Mouse (Mus musculus) MEL (cell line): ENCODE data around the gene Cabp4. TPM values are rescaled to one million over a fixed set of nuclear protein-coding genes. Genes with fewer than 3 reads are reported as not detected.

Experiments
- DNase-seq: peaks from one replicate; pipeline ENCODE4 v3.0.0; 2011; ENCODE audit warnings: low read depth, low spot score
- H3K27ac ChIP-seq: 2 replicates; pipeline ENCODE4 v1.5.1; 2012; ENCODE audit warnings: low read depth, mild to moderate bottlenecking, control low read depth, low read length, moderate library complexity; ENCODE audit not compliant: control insufficient read depth
- H3K27me3 ChIP-seq, 2 experiments: fragments of 150-350 bp in 1 of 2; sonication (generic) in 1 of 2; 2 replicates each; pipeline ENCODE4 v1.6.1; 2012; ENCODE audit warnings: low read length in 2 of 2, mild to moderate bottlenecking in 2 of 2, improper control_type of control experiment in 1 of 2, moderate library complexity in 1 of 2; ENCODE audit not compliant: insufficient read depth in 2 of 2, control insufficient read depth in 1 of 2
- H3K36me3 ChIP-seq, 2 experiments: 2 replicates each; pipeline ENCODE4 v1.6.1; 2012 to 2014; ENCODE audit warnings: low read length in 2 of 2, improper control_type of control experiment in 1 of 2, inconsistent platforms in 1 of 2, mild to moderate bottlenecking in 1 of 2; ENCODE audit not compliant: insufficient read depth in 2 of 2, control insufficient read depth in 1 of 2
- H3K4me1 ChIP-seq, 2 experiments: fragments of 150-350 bp in 1 of 2; sonication (generic) in 1 of 2; 2 replicates each; pipeline ENCODE4 v1.6.1; 2012; ENCODE audit warnings: low read length in 2 of 2, improper control_type of control experiment in 1 of 2, mild to moderate bottlenecking in 1 of 2; ENCODE audit not compliant: insufficient read depth in 2 of 2, control insufficient read depth in 1 of 2
- H3K4me3 ChIP-seq, 2 experiments: fragments of 150-350 bp in 1 of 2; sonication (generic) in 1 of 2; 2 replicates each; pipeline ENCODE4 v1.5.1; 2012; ENCODE audit warnings: low read depth in 2 of 2, low read length in 2 of 2, mild to moderate bottlenecking in 2 of 2, moderate library complexity in 2 of 2, control low read depth in 1 of 2, improper control_type of control experiment in 1 of 2; ENCODE audit not compliant: control insufficient read depth in 1 of 2, insufficient read depth in 1 of 2
- H3K79me2 ChIP-seq: 2 replicates; pipeline ENCODE4 v1.6.1; 2012; ENCODE audit warnings: mild to moderate bottlenecking, low read length, moderate library complexity; ENCODE audit not compliant: control insufficient read depth, poor library complexity, insufficient read depth
- H3K9ac ChIP-seq: 2 replicates; pipeline ENCODE4 v1.6.1; 2012; ENCODE audit warnings: low read depth, mild to moderate bottlenecking, control low read depth, low read length, moderate library complexity; ENCODE audit not compliant: control insufficient read depth, poor library complexity, severe bottlenecking
- H3K9me3 ChIP-seq: fragments of 150-350 bp; sonication (generic); replicated peaks from 2 replicates; pipeline ENCODE4 v1.6.1; 2012; ENCODE audit warnings: mild to moderate bottlenecking, low read length, improper control_type of control experiment, moderate library complexity; ENCODE audit not compliant: insufficient read depth
- BHLHE40 ChIP-seq: IDR thresholded peaks from 2 replicates; pipeline ENCODE4 v1.6.1; 2012; ENCODE audit warnings: low read depth, mild to moderate bottlenecking, inconsistent platforms, low read length, improper control_type of control experiment, borderline replicate concordance
- CHD1 ChIP-seq: IDR thresholded peaks from 2 replicates; pipeline ENCODE4 v1.6.1; 2012; ENCODE audit warnings: low read depth, mild to moderate bottlenecking, inconsistent platforms, low read length, improper control_type of control experiment
- E2F4 ChIP-seq: IDR thresholded peaks from 2 replicates; pipeline ENCODE4 v1.6.1; 2011; ENCODE audit warnings: low read depth, low read length, improper control_type of control experiment, borderline replicate concordance
- EP300 ChIP-seq, 2 experiments: IDR thresholded peaks; 2 replicates each; pipeline ENCODE4 v1.6.1; 2011; ENCODE audit warnings: improper control_type of control experiment in 2 of 2, low read length in 2 of 2, low read depth in 1 of 2, mild to moderate bottlenecking in 1 of 2
- HCFC1 ChIP-seq: IDR thresholded peaks from 2 replicates; pipeline ENCODE4 v1.6.1; 2012; ENCODE audit warnings: low read depth, mild to moderate bottlenecking, inconsistent platforms, low read length, improper control_type of control experiment, moderate library complexity
- JUND ChIP-seq: IDR thresholded peaks from 2 replicates; pipeline ENCODE4 v1.6.1; 2011; ENCODE audit warnings: low read depth, mild to moderate bottlenecking, improper control_type of control experiment, low read length
- MAFK ChIP-seq: IDR thresholded peaks from 2 replicates; pipeline ENCODE4 v1.6.1; 2011; ENCODE audit warnings: low read depth, mild to moderate bottlenecking, low read length, improper control_type of control experiment, borderline replicate concordance
- RCOR1 ChIP-seq: IDR thresholded peaks from 2 replicates; pipeline ENCODE4 v1.6.1; 2012; ENCODE audit warnings: low read depth, mild to moderate bottlenecking, inconsistent platforms, low read length, improper control_type of control experiment
- TBP ChIP-seq: IDR thresholded peaks from 2 replicates; pipeline ENCODE4 v1.8.0; 2011; ENCODE audit warnings: low read depth, low read length, improper control_type of control experiment
- ZC3H11A ChIP-seq: IDR thresholded peaks from 2 replicates; pipeline ENCODE4 v1.6.1; 2012; ENCODE audit warnings: low read depth, mild to moderate bottlenecking, inconsistent platforms, low read length, improper control_type of control experiment
- ZNF384 ChIP-seq: IDR thresholded peaks from 2 replicates; pipeline ENCODE4 v1.6.1; 2012; ENCODE audit warnings: low read depth, mild to moderate bottlenecking, inconsistent platforms, low read length, improper control_type of control experiment
- polyA plus RNA-seq, 2 experiments: library from polyadenylated mRNA; stranded (reverse) in 1 of 2; unstranded in 1 of 2; fragments of >175 nt in 1 of 2; fragments of >200 nt in 1 of 2; gene quantifications; 2 replicates each; pipeline versions ENCODE4 v1.2.1 to v1.2.4; 2012; ENCODE audit warnings: low replicate concordance in 2 of 2, low read depth in 1 of 2; ENCODE audit not compliant: insufficient read length in 2 of 2, insufficient read depth in 1 of 2, missing spikeins in 1 of 2
- total RNA-seq: library from RNA; depleted of rRNA; stranded (reverse); fragments of 300-350 nt; gene quantifications from 2 replicates; pipeline ENCODE4 v1.2.3, GENCODE M21; 2012

Cabp4 gene
- total and polyA plus RNA-seq, 3 experiments: 0.08 to 0.24 TPM; not detected in 1

GRCm38 (mm10) chr19:4131075-4131474, 12.8 kb downstream of the Cabp4 start:
- Histone ChIP-seq H3K9ac (no peak overlapping the region), H3K4me1 (no peaks in the 10 kb centered on the region), H3K36me3 (peaks cover 0 to 3% of the 10 kb centered on the region in 2 experiments; a peak in 1 of 4 replicates), H3K27ac (no peak overlapping the region), H3K4me3 (no peak overlapping the region), H3K27me3 (no peaks in the 10 kb centered on the region), H3K9me3 (no peaks in the 10 kb centered on the region), H3K79me2 (peaks cover 2% of the 10 kb centered on the region; the same call in 1 of the 2 replicates)
- DNase-seq: no peak
- no peak for TF ChIP-seq JUND
- no peak for TF ChIP-seq ZNF384
- TF ChIP-seq TBP: no peak
- no peak for TF ChIP-seq BHLHE40

GRCm38 (mm10) chr19:4130106-4130505, 13.7 kb downstream of the Cabp4 start:
- H3K36me3 ChIP-seq: peaks cover 0 to 4% of the 10 kb centered on the region in 2 experiments; a peak in 2 of 4 replicates

GRCm38 (mm10) chr19:4129462-4129861, 14.4 kb downstream of the Cabp4 start:
- Histone ChIP-seq H3K9ac (no peak overlapping the region), H3K4me3 (no peak overlapping the region), H3K27ac (no peak overlapping the region), H3K36me3 (peaks cover 0 to 11% of the 10 kb centered on the region in 2 experiments; a peak in 2 of 4 replicates), H3K79me2 (peaks cover 4% of the 10 kb centered on the region; the same call in 1 of the 2 replicates), H3K4me1 (peaks cover 2 to 6% of the 10 kb centered on the region in 2 experiments), H3K27me3 (no peaks in the 10 kb centered on the region), H3K9me3 (no peaks in the 10 kb centered on the region)
- DNase-seq: no peak
- TF ChIP-seq MAFK (no peak), ZC3H11A (no peak), E2F4 (no peak)

More at GRCm38 (mm10) chr19:4130106-4130505, 13.7 kb downstream of the Cabp4 start:
- Histone ChIP-seq H3K27me3 (no peaks in the 10 kb centered on the region), H3K4me3 (no peak overlapping the region), H3K9ac (no peak overlapping the region), H3K4me1 (peaks cover 0 to under 1% of the 10 kb centered on the region in 2 experiments; a peak in 3 of 4 replicates), H3K27ac (no peak overlapping the region), H3K79me2 (peaks cover 4% of the 10 kb centered on the region; the same call in 1 of the 2 replicates), H3K9me3 (no peaks in the 10 kb centered on the region)
- TF ChIP-seq HCFC1 (no peak), CHD1 (no peak), EP300 (IDR thresholded peaks at IDR 0.05; ENCODE audit: low read depth in 1 of 2, low read length in 2 of 2) (no peak), TBP (no peak), RCOR1 (no peak)
- no peak for DNase-seq
